Mouse (Mus musculus) naive thymus-derived CD4-positive, alpha-beta T cell, adult 2 months (primary cell): Measurements from ENCODE around the gene Ms4a4c.
"Not testable (repeated sequence)": the region's sequence is repeated elsewhere in the genome, so short reads cannot be mapped to it uniquely, and the experiment has no call there.

Experiments used
- DNase-seq: peaks from one replicate; pipeline ENCODE4 v3.0.0-alpha.2; 2011; ENCODE audit warnings: low read depth

Ms4a4c gene

GRCm38 (mm10) chr19:11464795-11465194 is 60.2 kb downstream of the Ms4a4c start:
- DNase-seq, result peak; percentile 28

- no peak for DNase-seq
Measured at GRCm38 (mm10) chr19:11466471-11466870, 61.9 kb downstream of the Ms4a4c start.

GRCm38 (mm10) chr19:11468361-11468760 is 63.8 kb downstream of the Ms4a4c start:
- DNase-seq, result not testable (repeated sequence)

GRCm38 (mm10) chr19:11469215-11469614 is 64.6 kb downstream of the Ms4a4c start, which contains the start of gene Ms4a6c:
TSS of gene Ms4a6c (plus strand) at chr19:11469366.
- peak; percentile 50 for DNase-seq
